Mouse (Mus musculus): Measurements from ENCODE around the gene Hoxa10.

Gene Hoxa10

DNA sequence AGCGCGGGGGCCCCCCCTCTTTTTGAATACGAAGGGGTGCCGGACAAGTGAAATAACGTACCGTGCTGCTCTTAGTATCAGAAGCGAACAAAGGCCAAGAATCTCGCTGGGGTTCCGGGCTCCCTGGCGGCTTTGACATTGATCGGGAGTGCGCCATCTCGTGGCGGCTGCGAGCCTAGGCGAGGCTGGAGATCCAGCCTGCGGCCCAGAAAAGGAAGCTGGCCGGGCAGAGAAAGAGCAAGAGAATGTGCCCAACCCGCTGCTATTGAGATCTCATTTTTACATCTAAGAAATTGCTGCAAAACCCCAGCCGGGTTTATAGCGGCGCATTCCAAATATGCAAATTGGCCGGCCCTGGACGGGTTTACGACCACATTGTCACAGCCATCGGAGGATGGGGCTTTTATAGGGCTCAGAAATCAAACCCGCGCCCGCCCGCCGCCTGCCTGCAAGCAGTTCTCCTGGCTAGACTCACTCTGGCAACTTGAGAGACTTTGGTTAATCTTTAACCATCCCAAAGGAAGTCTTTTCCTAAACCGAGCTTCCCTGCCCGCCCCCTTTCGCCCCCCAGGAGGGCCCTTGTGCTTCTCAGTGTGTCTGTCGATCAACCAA is at the start of gene Hoxa10:
Hoxa10 (minus strand) TSS at position 466 of the 612 bp plus-strand sequence.
- in situ Hi-C loops (cut with MboI, MseI) = no loop called here

DNA sequence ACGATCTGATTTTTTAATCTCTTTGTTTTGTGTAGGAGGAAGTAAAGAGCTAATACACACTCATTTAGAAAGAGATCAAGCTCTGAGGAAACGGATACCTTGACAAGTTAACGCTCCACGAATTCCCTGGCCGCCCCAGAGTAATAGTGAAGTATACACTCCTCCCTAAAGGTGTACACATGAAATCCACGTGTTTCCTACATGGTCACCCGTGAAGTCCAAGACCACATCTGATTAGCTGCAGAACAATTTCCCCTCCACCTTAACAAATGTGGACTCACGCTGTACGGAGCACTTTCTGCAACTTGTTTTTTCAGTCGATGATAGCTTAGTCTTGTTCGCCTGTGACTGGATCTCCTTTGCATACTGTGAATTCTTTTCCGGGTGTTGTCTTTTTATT is 49.5 kb upstream of the Hoxa10 start:
- in situ Hi-C loops (cut with MboI, MseI) = no loop called here

DNA sequence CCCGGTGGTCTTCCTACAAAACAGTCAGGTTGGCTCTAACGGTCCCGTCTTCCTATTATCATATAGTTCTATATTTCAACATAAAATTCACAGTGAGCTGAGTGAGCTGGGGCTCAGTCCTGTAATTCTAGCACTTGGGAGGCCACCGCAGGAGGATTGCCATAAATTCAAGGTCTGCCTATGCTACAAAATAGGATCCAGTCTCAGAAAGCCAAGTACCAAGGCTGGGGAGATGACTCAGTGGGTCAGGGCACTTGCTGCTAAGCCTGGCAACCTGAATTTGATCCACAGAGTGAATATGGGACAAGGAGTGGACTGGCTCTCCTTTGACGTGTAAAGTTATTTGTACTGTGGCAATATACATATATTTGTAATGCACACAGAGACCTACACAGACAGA is 43.2 kb upstream of the Hoxa10 start:
- in situ Hi-C loops (cut with MboI, MseI) = no loop called here

- in situ Hi-C loops (cut with MboI, MseI) = no loop called here
Observed at GRCm38 (mm10) chr6:52281084-52281483, 40.4 kb upstream of the Hoxa10 start.

GRCm38 (mm10) chr6:52276920-52277319 is 36.3 kb upstream of the Hoxa10 start:
- in situ Hi-C loops (cut with MboI, MseI) = loop anchor here (10.0 kb wide), 1 partner anchor 458 kb away; no protein-coding TSS in a partner anchor

- in situ Hi-C loops (cut with MboI, MseI) = loop anchor here (10.0 kb wide), 1 partner anchor 458 kb away; no protein-coding TSS in a partner anchor
Observed at GRCm38 (mm10) chr6:52276382-52276781, 35.7 kb upstream of the Hoxa10 start.

GRCm38 (mm10) chr6:52275563-52276280 is 35.1 kb upstream of the Hoxa10 start:
- in situ Hi-C loops (cut with MboI, MseI) = loop anchor here (10.0 kb wide), 1 partner anchor 459 kb away; no protein-coding TSS in a partner anchor

- in situ Hi-C loops (cut with MboI, MseI) = loop anchor here (10.0 to 25.0 kb wide), 3 partner anchors 313 to 563 kb away; no protein-coding TSS in a partner anchor
Observed at GRCm38 (mm10) chr6:52274576-52274975, 33.9 kb upstream of the Hoxa10 start.

- in situ Hi-C loops (cut with MboI, MseI) = loop anchor here (10.0 to 25.0 kb wide), 3 partner anchors 314 to 564 kb away; no protein-coding TSS in a partner anchor
Observed at GRCm38 (mm10) chr6:52273656-52274280, 33.1 kb upstream of the Hoxa10 start.

- in situ Hi-C loops (cut with MboI, MseI) = loop anchor here (10.0 to 25.0 kb wide), 3 partner anchors 314 to 564 kb away; no protein-coding TSS in a partner anchor
Observed at GRCm38 (mm10) chr6:52272766-52273655, 32.4 kb upstream of the Hoxa10 start.

- in situ Hi-C loops (cut with MboI, MseI) = loop anchor here (10.0 to 25.0 kb wide), 3 partner anchors 317 to 567 kb away; no protein-coding TSS in a partner anchor
Observed at GRCm38 (mm10) chr6:52270494-52271480, 30.1 kb upstream of the Hoxa10 start.

- in situ Hi-C loops (cut with MboI, MseI) = loop anchor here (25.0 kb wide), 2 partner anchors 319 to 569 kb away; no protein-coding TSS in a partner anchor
Observed at GRCm38 (mm10) chr6:52268756-52269155, 28.1 kb upstream of the Hoxa10 start.

DNA sequence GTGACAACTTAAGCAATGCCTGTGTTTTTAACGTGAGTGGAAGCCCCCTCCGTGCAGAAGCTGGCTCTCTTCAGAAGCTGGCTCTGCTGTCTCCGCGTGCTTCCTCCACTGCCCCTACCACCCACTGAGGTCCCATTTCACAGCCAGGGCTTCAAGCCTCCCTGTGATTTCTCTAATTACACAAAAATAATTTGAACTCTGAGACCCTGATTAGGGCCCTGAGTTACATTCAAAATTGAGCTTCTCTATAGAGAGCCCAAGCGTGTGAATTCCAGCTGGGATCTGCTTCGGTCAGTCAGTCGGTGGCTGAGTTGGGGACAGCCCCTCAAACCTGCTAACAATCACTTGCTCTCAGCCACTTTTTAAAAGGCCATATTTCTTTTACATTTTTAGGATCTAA is 27.7 kb upstream of the Hoxa10 start:
- in situ Hi-C loops (cut with MboI, MseI) = loop anchor here (25.0 kb wide), 2 partner anchors 319 to 569 kb away; no protein-coding TSS in a partner anchor

DNA sequence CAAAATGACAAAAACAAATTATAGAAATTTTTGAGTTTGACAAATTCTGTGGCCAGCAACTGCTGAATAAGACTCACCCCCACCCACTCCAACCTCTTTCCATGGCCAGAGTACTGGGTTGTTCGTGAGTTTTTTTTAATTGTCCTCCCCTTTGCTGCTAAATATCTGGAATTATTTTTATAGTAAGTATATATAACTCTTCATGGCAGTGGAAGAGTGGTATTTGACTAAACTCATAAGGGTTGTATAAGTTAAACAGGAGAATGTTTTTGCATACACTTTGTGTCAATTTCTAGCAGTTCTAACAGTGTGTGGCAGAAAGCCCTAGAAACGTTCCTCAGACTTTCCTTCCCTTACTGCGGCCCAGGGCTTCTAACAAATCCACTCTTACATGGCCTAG is 27.0 kb upstream of the Hoxa10 start:
- in situ Hi-C loops (cut with MboI, MseI) = loop anchor here (25.0 kb wide), 2 partner anchors 320 to 570 kb away; no protein-coding TSS in a partner anchor

DNA sequence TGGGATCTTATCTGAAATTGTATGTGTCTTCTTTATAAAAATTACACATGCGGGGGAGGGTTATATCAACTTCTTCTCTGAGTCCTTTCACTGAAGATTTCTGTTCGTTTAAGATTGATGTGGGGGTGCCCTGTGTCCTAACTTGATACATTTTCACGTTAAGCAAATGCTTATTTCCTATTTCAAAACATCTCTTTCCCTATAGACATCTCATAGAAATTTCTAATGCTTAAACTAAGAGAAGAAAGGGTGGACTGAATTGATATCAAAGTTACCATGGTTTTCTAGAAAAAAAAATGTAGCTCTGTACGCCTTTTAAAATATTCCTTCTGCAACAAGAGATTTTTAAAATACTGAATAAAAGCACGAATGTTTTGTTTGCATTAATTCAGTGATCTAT is 26.6 kb upstream of the Hoxa10 start:
- in situ Hi-C loops (cut with MboI, MseI) = loop anchor here (25.0 kb wide), 2 partner anchors 320 to 570 kb away; no protein-coding TSS in a partner anchor

DNA sequence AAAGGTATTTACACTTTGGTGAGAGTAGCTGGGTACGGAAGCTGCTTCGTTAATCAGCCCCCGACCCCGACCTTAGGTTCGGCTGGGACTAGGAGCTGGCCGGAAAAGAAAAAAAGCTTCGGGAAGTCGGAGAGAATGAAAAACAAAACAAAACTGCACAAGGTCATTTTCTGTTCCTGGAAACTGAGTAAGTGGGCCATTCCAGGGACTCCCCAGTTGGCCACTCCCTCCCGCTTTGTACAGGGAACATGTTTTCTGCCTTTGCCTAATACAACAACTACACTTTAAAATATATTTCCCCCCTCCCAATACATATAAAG is 26.0 kb upstream of the Hoxa10 start:
- in situ Hi-C loops (cut with MboI, MseI) = loop anchor here (25.0 kb wide), 2 partner anchors 321 to 571 kb away; no protein-coding TSS in a partner anchor

GRCm38 (mm10) chr6:52265913-52266665 is 25.4 kb upstream of the Hoxa10 start:
- in situ Hi-C loops (cut with MboI, MseI) = loop anchor here (25.0 kb wide), 2 partner anchors 321 to 571 kb away; no protein-coding TSS in a partner anchor

DNA sequence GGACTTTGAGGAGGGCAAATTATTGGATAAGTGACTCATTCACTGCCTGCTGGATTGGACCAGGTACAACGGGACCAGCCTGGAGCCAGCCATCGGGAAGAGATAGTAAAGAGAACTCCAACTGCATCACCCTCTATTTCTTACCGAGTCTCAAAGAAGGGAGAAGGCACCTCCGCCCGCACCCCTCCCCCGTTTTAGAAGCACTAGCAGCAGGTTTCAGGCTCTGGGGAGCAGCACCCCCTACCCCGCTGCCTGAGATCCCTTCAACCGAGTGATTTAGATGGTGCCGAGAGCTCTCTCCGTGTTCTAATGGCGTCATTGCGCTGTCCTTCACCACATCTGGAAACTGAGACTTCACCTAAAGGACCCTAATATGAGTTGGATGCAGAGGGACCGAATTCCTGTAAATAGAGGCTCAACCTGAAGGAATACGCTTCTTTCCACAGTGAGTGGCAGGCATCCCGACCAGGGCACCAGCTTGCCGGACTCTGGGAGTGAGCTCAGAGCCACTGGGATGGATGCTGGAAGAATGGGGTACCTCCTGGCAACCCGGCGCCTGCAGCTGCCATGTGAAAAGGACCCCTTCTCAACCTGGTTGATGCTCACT is 24.8 kb upstream of the Hoxa10 start:
- in situ Hi-C loops (cut with MboI, MseI) = loop anchor here (25.0 kb wide), 2 partner anchors 322 to 572 kb away; no protein-coding TSS in a partner anchor

All from T-helper 2 cell (primary cell).